Mouse (Mus musculus): ENCODE results near the gene Lbhd2. TPM values are rescaled to one million over a fixed set of nuclear protein-coding genes. Genes with fewer than 3 reads are reported as not detected.

Lbhd2 gene
- 0.10 TPM in 1 of 2 replicates, not detected in the other for polyA plus RNA-seq (2012; rRNA removed)

DNA sequence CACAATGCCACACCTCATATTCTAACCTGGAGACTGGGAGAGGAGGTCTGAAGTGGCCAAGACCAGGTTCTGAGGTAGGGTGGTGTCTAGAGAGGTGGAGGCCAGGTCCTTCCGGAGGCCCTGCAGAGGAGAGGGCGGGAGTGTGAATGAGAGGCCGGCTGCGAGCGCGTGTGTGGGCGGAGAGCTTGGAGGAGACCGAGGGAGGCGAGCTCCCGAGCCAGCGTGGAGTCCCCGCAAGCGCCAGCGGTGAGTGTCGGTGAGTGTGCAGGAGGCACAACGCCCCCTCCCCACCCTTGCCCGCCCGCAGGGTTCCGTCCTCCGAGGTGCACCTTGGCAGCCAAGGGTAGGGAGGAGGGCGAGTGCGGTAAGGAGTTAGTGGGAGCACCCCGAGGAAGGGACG lies at the start of gene Lbhd2:
Lbhd2 (plus strand) TSS at position 188 of the 400 bp plus-strand sequence.
- no peak for DNase-seq (ENCODE audit: low spot score)

DNA sequence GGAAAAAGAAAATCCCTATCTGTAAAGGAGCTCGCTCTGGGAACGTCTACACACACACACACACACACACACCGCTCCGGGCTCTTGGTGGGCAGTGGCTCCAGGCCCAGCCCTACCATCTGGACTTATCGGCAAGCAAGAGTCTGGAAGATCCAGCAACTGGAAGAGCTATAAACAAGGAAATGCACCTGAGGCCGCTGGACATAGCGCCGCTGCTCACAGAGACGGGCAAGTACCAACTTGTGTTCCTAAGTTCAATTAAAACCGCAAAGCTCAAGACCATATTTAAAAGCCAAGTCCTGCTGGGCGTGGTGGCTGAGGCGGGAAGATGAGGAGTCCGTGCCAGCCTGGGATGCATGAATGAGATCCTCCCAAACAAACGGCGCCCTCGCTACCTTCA lies 45.9 kb upstream of the Lbhd2 start:
- no peak for DNase-seq (ENCODE audit: low spot score)

DNA sequence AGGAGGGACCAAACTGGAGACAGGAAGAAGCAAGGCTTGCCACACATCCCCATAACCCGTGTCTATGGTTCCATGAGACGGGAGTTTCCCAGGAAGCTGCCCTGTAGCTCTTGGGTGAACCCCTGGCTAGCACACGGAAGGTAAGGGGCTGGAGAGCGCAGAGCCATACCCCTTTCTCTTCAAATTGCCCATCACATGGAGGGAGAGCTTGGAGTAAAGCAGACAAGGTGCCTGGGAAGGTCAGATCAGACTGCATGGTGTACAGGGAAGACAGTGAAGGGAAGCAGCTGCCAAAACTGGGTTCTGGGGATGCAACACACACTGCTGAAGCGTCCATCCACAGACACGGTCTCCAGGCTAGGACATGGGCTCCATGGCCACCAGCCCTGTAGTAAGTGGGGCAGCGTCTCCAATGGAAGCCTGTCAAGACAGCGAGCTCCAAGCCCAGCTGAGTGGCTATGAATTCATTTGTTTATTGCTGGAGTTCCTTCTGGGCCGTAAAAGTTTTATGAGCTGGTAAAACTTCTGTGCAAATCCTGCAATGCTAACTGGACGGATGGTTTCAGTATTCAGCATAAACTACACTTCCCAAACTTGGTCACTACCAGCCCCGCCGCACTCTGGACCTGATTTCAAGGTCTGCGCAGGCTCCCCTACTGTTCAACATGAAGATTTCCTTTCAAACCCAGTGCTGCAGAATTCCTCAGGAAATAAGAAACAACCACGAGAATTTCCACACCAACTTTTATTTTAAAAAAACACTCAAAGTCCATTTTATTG lies 45.1 kb upstream of the Lbhd2 start:
- no peak for DNase-seq (ENCODE audit: low spot score)

DNA sequence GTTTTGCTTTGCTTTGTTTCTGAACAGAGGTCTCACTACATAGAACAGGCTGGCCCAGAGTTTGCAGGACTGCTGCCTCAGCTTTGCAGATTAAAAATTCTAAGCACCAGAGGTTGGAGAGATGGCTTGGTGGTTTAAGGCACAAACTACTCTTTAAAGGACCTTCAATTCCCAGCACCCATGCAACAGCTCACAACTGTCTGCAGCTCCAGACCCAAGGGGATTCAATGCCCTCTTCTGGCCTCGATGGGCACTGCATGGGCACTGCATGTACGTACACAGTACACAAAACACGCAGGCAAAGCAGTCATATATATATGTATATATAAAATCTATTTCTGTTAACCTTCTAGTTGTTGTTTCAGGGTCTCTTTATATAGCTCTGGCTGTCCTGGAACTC lies 42.4 kb upstream of the Lbhd2 start:
- no peak for DNase-seq (ENCODE audit: low spot score)

DNA sequence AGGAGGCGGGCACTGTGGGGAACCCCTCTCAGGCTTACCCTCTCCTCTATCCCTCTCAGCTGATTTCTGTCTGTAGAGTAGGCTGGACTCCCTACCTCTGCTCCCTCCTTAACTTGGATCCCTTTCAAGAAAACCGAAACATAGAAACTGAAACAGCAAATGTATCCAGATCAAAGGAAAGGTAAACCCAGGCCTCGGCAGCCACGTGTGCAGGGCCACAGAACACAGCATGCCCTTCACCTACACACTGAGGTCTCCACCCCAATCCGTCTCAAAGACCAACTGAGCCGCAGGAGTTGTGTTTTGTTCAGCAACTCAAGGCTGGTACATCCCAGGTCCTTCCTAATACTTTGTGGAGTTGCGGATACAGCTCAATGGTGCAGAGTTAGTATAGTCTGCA lies 39.5 kb upstream of the Lbhd2 start:
- no peak for DNase-seq (ENCODE audit: low spot score)

DNA sequence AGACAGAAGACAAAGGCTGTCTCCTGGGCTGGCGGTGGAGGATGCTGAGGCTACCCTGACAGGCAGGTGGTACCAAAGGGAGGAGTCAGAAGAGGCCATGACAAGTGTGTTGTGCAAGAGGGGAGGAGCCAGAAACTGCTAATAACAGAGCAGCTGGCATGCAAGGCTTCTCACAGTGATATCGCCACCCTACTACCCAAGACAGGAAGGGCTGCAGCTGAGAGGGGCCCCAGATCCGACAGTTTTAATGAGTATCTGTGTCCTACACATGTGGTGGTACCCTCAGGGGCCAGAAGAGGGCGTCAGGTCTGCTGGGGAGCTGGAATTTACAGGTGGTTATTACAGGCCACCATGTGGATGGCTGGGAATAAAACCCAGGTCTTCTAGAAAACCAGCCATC lies 36.4 kb upstream of the Lbhd2 start:
- DNase-seq (ENCODE audit: low spot score): no peak

DNA sequence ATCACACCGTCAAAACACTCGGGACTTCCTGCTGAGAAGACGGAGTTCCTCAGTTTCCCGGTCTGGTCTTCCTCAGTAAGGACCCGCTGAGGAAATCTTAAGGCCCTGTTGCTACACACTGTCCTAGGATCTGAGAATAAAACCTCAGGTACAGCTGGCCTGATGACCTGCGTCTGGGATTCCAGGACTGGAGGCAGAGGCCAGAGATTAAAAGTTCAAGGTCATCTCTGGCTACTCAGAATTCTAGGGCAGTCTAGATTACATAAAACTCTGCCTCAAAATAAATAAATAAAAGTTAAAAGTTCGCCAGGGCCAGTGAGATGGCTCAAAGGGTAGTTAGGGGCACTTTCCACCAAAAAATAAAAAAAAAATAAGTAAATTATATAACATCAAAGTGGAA lies 34.7 kb upstream of the Lbhd2 start:
- DNase-seq (ENCODE audit: low spot score): no peak

DNA sequence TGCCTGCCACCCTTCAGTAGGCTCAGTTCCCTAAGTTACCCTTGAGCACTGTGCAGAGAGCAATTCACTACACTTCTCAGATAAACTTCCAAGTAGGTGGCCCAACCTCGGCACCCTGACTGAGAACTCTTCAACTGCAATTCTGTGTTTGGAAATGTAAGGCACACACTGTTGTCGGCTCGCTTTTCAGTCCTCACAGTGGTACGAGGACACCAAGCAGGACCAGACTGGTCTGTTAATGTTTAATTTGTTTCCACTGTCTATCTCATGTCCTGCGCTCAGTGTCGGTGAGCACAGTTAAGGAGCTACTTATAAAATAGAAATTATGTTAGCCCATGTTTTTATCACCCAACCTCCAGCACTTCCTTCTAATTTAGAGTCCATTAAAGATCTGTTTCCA lies 33.2 kb upstream of the Lbhd2 start:
- no peak for DNase-seq (ENCODE audit: low spot score)

DNA sequence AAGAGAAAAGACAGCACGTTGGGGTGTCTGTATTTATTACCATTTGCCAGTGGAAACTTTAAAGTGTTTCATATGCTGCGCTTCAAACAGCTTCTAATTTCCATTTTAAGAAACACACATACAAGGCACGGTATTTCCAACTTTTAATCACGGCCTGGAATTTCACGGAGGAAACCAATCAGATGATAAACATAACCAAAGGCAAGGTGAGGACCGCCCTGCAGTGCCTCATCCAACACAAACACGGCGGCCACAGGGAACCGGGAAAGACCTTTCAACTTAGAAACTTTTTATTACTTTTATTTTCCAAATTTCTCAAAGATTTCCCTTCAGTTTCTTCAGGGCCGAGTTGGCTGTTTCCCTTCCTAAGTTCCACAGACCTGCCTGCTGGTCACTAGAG lies 31.9 kb upstream of the Lbhd2 start:
- DNase-seq (ENCODE audit: low spot score): no peak

DNA sequence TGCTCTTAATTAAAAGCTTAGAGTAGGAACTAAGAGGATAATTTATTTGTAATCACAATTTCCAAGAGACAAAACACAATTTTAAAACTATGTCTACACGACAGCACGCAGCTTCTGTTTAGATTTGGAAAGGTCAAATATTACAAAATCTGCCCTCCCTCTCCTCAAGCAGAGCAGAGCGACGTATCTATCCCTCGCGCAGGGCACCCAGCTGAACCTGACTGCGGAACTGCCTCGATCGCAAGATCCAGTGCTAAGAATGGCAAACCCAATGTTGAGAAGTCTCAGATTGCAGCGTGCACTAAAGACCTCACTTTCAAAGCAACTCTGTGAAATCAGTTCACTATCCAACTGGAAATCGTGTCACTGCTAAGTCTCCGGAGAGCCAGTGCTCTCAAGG lies 31.1 kb upstream of the Lbhd2 start:
- DNase-seq (ENCODE audit: low spot score): no peak

DNA sequence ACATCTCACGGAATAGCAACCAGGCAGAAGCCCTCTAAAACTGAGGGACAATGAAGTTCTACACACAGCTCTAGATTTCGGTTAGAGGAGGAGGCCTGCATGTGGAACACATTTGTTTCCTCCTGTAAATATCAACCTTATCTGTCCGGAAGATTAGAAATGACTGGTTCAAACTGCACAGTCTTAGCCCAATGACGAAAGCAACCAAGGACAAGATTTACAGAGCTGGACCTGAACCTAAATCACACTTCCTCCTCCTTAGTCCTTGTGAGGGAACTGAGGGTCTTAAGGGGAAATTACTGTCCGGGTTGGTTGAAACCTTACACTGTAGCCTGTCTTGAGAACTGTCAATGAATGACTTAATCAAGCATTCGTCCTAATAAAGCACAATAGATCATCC lies 30.6 kb upstream of the Lbhd2 start:
- no peak for DNase-seq (ENCODE audit: low spot score)

DNA sequence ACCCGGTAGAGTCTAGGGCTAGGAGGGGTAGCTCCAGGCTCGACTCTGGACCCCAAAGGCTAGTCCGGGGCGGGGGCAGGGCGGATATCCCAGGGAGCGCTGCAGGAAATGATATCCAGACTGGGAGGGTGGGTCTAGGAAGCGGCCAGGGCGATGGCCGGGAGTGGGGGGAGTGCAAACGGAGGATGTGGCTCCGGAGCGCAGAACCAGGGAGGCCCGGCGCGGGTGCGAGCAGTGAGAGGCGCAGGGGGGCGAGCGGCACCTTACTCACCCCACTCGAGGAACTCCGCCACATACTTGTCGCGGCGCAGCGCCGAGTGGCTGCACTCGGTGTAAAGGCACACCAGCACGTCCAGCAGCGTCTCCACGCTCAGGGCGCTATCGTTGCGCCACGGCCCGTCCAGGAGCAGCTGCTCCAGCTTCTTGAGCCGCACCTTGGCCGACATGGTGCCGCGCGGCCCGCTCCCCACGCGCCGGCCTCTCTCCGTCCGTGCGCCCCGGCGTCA lies 29.7 kb upstream of the Lbhd2 start:
- peak; percentile 59 for DNase-seq (ENCODE audit: low spot score)

DNA sequence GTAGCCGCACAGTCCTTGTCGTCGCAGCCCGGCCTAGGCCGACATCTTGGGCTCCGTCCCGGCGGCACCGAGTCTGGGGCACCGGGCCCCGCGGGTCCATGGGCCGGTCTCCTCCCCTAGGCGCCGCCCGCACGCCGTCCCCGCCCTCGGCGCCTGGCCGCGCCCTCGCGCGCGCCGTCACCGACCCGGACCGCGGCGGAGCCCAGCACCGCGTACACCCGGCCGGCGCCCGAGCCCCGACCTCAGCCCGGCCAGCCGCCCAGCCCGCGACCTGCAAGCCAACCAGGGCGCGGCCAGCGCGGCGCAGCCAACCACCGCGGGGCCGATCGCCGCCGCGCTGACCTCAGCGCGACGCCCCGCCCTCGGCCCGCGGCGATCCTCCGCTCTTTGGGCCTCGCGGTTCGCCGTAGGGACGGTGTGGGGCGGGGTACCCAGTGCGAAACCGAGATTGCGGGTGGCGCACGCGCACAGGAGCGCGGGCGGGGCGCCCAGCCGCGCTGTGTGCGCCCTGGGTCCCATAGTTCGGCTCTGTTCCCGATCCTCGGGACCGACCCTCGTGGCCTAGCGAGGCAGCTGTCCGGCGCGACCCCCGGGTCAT lies 29.1 kb upstream of the Lbhd2 start, which contains the start of gene Cdc42bpb:
Cdc42bpb (minus strand) TSS at position 343 of the 598 bp plus-strand sequence.
- DNase-seq (ENCODE audit: low spot score): peak; percentile 98

DNA sequence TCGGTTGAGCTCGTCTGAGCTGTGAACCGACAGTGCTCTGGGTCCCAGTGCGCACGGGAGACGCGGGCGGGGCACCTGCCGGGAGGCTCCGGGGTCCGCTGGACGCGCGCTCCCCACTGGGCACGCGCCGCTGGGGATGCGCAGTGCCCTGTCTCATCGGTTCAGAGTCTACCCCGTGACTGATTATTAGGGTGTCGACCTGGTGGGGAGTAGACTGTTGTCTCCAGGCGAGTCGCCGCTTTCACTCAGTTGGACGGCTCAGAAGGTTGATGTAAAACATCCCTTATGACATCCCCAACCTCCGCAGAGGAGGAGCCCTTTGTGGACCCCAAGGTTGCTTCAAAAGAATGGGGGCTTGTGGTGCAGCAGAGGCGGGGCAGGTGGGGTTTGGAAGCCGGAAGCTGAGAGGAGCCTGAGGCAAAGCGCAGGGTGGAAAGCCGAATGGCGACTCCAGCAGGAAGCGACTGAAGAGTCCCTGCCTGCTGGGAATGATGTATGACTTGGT lies 28.6 kb upstream of the Lbhd2 start:
- no peak for DNase-seq (ENCODE audit: low spot score)

DNA sequence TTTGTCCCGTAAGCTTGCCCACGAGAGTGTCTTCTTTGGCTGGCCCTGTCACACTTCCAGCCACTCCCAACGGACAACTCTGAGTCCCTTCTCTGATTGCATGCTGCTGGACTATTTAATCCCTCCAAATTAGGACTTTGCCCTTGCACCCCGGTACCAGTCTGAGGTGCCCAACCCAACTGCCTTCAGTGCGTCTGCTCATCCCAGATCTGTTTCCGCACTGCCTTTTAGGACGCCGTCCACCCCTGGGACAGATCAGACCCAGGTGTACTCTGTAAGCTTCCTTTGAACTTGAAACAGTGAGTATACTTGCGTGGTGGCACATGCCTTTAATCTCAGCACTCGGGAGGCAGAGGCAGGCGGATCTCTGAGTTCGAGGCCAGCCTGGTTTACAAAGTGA lies 27.8 kb upstream of the Lbhd2 start:
- DNase-seq (ENCODE audit: low spot score): no peak

DNA sequence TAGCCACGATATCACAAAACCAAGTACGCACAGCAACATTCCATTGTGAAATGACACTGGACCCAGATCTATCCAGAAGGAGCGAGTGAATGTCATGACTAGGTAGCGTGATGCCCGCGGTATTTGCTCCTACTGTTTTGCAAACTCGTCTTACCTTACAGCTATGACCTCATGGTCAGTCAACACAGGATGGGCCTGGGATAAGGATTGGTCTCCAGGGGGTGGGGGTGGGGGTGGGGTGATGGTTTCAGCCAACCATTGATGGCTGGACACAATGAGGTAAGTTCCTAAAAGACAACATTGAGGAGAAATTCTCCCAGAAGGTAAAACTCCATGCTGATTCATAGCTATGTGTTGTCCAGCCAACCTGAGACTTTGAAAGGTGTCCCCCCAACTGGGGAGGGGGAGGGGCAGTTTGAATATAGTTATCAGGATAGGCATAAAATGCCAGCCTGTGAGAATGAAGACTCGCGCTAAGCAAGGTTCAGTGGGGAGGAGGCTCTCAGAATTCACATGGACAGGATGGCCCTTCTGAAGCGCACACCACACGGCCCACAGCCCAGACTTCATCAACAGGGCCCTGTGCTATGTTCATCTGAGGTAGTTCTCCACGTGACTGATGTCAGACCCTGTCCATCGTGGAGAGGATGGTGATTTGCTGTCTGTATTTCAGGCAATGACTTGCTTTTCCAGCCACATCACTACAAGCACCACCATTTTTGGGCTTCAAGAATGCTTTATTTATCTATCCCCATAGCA lies 20.5 kb upstream of the Lbhd2 start:
- DNase-seq (ENCODE audit: low spot score): no peak

DNA sequence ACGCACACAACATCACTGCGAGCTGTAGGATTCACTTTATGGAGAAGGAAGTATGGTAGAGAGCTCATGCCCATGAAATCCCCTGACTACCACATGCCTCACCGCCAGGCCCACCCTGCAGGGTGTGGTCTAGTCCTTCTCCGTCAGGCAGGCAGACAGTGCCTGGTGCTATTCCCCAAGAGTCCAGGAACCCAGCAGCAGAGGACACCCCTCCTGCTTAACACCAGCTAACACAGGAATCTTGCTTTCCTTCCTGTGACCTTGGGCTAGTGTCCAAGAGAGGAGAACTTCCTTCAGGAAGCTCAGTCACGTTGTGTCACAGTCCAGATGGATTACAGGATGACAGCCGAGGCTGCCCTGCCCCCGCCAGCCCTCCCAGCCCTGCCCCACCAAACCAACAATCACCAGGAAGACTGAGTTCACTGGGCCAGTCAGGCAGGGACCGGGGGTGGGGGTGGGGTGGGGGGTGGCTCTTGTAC lies 19.9 kb upstream of the Lbhd2 start:
- DNase-seq (ENCODE audit: low spot score): no peak

DNA sequence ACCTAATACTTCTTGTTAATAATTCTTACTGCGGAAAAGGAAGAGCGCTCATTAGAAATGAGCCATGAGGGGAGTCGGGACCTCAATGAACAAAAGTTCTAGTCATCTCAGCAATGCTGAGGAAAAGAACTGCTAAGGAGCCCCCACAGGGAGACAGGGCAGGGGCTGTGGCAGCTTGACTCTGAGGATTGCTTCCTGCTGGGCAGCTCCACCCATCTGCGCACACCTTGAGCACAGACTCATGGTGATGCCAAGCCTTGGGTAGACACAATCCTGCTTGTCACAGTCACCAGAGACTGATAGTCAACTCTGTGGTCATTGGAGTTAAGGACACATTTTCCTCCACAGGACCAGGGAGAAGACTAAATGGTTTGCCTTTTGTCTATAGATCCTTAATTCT lies 19.5 kb upstream of the Lbhd2 start:
- no peak for DNase-seq (ENCODE audit: low spot score)

DNA sequence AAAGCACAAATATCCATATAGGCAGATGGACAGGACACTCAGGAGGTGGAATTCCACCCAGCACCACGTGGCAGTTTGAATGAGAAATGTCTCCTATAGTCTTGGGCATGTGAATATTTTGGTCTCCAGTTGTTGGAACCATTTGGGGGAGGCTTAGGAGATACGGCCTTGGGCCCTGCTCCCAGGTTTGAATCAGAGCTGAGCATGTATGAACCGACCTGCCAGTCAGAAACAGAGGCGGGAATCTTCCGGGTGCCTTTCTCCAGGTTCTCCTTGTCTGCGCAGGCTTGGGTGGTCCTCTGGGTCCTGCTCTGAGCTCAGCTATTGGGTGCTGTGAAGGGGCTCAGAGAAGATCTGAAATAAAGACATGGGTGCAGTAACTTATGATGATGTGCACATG lies 12.6 kb upstream of the Lbhd2 start:
- DNase-seq (ENCODE audit: low spot score): no peak

DNA sequence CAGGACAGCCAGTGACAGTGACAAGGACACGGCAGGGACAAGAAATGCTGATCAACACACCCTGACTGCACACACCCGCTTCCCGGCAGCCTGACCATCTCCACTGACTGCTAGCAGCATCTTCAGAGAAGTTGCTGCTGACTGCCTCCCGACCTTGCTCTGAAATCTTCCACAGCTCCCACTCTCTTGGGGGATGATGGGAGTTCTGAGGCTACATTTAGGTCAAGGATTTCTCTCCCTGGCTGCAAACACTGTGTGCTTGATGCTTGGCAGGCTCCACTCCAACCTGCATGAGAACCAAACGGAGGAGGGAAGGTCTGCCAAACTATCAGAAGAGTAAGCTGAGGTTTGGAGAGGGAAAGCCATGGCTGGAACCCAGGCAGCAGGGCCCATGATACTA lies 9.6 kb upstream of the Lbhd2 start:
- no peak for DNase-seq (ENCODE audit: low spot score)

DNA sequence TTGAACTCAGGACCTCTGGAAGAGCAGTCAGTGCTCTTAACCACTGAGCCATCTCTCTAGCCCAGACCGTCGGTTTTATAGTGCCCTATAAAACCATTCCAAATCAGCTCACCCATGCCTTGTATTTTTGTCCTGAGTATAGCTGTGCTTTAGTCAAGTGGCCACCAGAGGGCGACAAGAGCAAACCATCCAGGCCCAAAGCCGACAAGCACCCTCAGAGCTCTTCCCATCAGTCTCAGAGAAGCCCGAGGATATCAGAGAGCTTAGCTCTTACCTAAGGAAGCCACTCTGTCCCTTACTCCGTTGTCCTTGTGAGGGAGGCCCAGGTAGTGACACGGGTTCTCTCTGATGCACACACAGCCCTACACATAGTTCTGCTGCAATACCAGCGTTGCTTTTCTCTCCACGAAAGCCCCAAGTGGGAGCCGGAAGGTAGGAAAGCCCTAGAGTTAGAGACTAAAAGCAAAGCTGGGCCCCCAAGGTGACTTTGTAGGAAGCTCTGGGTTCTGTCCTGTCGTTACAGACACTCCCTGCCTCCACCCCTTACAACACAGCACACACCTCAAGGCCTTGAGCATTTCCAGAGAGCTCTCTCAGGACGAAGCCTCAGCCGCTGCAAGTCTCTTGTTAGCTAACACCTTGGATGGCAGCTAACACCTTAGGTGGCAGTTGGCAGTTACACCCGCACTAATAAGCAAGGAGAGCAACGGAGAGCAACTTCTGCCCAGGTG lies 5.0 kb upstream of the Lbhd2 start:
- DNase-seq (ENCODE audit: low spot score): no peak

DNA sequence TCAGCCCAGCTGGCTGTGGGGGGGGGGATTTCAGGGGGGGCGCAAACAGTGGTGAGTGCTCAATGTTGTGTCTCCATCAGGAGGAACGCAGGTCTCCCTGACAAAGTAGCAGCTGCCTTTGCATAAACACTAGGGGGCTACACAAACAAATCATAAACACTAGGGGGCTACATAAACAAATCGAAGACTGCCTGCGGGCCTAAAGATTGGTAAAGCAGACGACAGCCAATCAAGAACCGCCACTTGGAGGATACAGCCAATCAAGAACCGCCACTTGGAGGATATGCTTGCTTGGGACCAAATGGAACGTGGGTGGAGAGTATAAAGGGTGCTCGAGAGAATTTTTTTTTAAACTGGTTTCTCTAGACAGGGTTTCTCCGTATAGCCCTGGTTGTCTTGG lies 1.7 kb upstream of the Lbhd2 start:
- DNase-seq (ENCODE audit: low spot score): no peak
